Mouse (Mus musculus): ENCODE measurements around the gene Faim. TPM values are rescaled to one million over a fixed set of nuclear protein-coding genes. Genes with fewer than 3 reads are reported as not detected.

The Faim gene
- polyA plus RNA-seq, 1 experiment from 2014 or later: 110 TPM

GRCm38 (mm10) chr9:99021751-99022150, 35.6 kb downstream of the Faim start:
- 89% methylated on average over 4 of the region's 4 CpGs for WGBS
- Histone ChIP-seq H3K4me3 (no peak overlapping the region), H3K27ac (no peak overlapping the region), H3K9me3 (no peaks in the 10 kb centered on the region), H3K4me1 (no peaks in the 10 kb centered on the region), H3K27me3 (replicated peaks) (no peaks in the 10 kb centered on the region), H3K36me3 (replicated peaks) (no peaks in the 10 kb centered on the region), H3K9ac (no peak overlapping the region), H3K4me2 (no peak overlapping the region)
- no peak for ATAC-seq (replicated peaks)

DNA sequence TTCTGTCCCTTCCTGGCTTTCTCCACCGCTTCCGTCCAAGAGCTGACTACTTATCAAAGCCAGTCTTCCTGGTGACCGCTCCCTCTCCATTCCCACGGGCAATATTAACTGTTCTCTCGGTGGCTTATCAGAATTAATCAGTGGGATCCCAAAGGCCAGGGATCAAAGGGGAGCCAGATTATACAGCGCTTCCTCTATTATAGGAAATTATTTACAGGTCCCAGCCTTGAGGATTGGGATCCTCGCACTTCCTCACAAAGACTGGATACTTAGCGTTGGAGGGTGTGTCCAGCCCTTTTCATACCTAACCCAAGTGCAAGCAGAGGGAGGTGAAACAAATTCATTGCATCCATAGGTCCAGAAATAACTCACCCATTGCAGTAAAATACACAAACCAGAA, 45.9 kb downstream of the Faim start:
- no peak overlapping the region for H3K9ac ChIP-seq
- 71% methylated on average over 8 of the region's 8 CpGs for WGBS
- no peak overlapping the region for H3K27ac ChIP-seq
- H3K4me3 ChIP-seq: no peak overlapping the region
- H3K27me3 ChIP-seq (replicated peaks): no peaks in the 10 kb centered on the region
- no peak for ATAC-seq (replicated peaks)
- H3K4me2 ChIP-seq: no peak overlapping the region
- no peaks in the 10 kb centered on the region for H3K4me1 ChIP-seq
- no peaks in the 10 kb centered on the region for H3K36me3 ChIP-seq (replicated peaks)
- H3K9me3 ChIP-seq: no peaks in the 10 kb centered on the region

GRCm38 (mm10) chr9:99034111-99034510, 47.9 kb downstream of the Faim start:
- H3K4me2 ChIP-seq: no peak overlapping the region
- no peaks in the 10 kb centered on the region for H3K4me1 ChIP-seq
- H3K27ac ChIP-seq: no peak overlapping the region
- 0 out of 2 replicates have a peak, but pooled peaks cover 4% of the 10 kb centered on the region for H3K36me3 ChIP-seq (replicated peaks)
- no peaks in the 10 kb centered on the region for H3K27me3 ChIP-seq (replicated peaks)
- no peak overlapping the region for H3K9ac ChIP-seq
- no peaks in the 10 kb centered on the region for H3K9me3 ChIP-seq
- 77% methylated on average over 8 of the region's 8 CpGs for WGBS
- ATAC-seq (replicated peaks): no peak
- no peak overlapping the region for H3K4me3 ChIP-seq

DNA sequence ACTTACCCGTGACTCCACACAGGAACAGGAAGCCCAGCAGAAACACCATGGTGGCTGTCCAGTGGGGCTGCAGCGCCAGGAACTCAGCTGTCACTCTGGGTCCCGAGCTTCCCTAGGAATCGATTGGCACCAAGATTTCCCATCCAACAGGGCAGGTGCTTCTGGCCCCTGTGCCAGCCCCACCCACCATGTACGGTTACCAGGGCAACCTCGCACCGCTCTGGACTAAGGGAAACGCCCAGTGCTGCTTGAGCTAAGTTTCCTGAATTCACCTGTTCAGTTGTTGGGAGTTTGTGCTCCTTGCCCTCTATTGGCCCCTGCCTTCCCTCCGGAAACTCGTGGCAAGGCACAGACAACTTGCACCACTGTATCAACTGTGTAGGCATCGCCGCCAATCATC, 49.4 kb downstream of the Faim start, which contains the start of gene Gm1123:
Gm1123 (minus strand) TSS at position 141 of the 400 bp plus-strand sequence.
- 89% methylated on average over 12 of the region's 12 CpGs for WGBS
- Histone ChIP-seq H3K4me2 (no peak within 1 kb of the TSS), H3K4me1 (no peaks in the 10 kb centered on the region), H3K4me3 (no peak within 1 kb of the TSS), H3K27ac (no peak within 1 kb of the TSS), H3K36me3 (replicated peaks) (peaks cover 10% of the 10 kb centered on the region; the same call in 1 of the 2 replicates), H3K9me3 (no peaks in the 10 kb centered on the region), H3K27me3 (replicated peaks) (no peaks in the 10 kb centered on the region), H3K9ac (no peak within 1 kb of the TSS)
- no peak for ATAC-seq (replicated peaks)

GRCm38 (mm10) chr9:99041994-99042393, 55.8 kb downstream of the Faim start:
- H3K4me1 ChIP-seq: no peaks in the 10 kb centered on the region
- H3K9ac ChIP-seq: no peak overlapping the region
- no peaks in the 10 kb centered on the region for H3K9me3 ChIP-seq
- H3K36me3 ChIP-seq (replicated peaks): peaks cover 14% of the 10 kb centered on the region; the same call in 1 of the 2 replicates
- no peak for ATAC-seq (replicated peaks)
- H3K27ac ChIP-seq: no peak overlapping the region
- no peak overlapping the region for H3K4me3 ChIP-seq
- no peaks in the 10 kb centered on the region for H3K27me3 ChIP-seq (replicated peaks)
- 82% methylated on average over 9 of the region's 9 CpGs for WGBS
- H3K4me2 ChIP-seq: no peak overlapping the region

DNA sequence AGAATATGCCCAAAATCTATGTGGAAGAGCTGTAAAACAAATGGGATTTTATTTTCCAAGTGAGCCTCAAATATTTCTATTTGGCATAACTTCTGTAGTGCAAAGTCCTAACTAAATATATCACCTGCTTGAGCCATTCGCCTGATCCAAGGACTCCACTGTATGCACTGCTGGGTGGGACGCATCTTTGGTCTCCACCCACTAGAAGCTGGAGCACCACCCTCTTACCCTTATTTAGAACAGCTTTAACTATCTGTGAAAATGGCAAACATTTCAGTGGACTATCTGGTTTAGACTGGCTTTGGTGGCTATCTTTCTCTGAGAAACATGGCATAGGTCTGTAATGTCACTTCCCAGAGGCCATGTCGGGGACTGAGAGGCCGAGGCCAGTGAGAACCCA, 56.5 kb downstream of the Faim start:
- H3K4me1 ChIP-seq: no peaks in the 10 kb centered on the region
- no peak overlapping the region for H3K4me2 ChIP-seq
- no peak for ATAC-seq (replicated peaks)
- H3K9ac ChIP-seq: no peak overlapping the region
- H3K9me3 ChIP-seq: no peaks in the 10 kb centered on the region
- WGBS: 94% methylated on average over 4 of the region's 4 CpGs
- no peaks in the 10 kb centered on the region for H3K27me3 ChIP-seq (replicated peaks)
- no peak overlapping the region for H3K27ac ChIP-seq
- no peak overlapping the region for H3K4me3 ChIP-seq
- H3K36me3 ChIP-seq (replicated peaks): peaks cover 14% of the 10 kb centered on the region; the same call in 1 of the 2 replicates

DNA sequence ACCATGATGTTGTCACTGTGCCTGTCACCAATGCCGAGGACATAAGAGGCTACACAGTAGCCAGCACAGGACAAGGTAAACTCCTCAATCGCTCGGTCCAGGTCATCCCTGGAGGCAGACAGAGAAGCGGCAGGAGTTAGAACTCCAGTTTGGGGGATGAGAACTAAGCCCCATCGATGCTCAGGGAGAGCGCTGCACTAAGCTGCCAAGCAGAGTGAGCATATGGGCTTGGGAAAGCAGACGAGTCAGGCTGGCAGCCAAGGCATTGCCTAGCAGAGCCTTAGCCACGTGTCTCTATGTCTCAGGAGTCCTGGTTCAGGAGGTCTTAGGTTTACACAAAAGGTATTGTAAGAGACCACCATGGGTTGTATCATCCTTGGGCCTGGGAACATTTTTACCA, 58.6 kb downstream of the Faim start:
- ATAC-seq (replicated peaks): no peak

GRCm38 (mm10) chr9:99048724-99049250, 62.6 kb downstream of the Faim start:
- Histone ChIP-seq H3K4me2 (no peak overlapping the region), H3K4me3 (no peak overlapping the region), H3K9ac (no peak overlapping the region), H3K4me1 (no peaks in the 10 kb centered on the region), H3K9me3 (no peaks in the 10 kb centered on the region), H3K27me3 (replicated peaks) (no peaks in the 10 kb centered on the region), H3K36me3 (replicated peaks) (0 out of 2 replicates have a peak, but pooled peaks cover 2% of the 10 kb centered on the region), H3K27ac (no peak overlapping the region)
- 78% methylated on average over 1 of the region's 1 CpGs for WGBS
- no peak for ATAC-seq (replicated peaks)

More for the DNA sequence above, 58.6 kb downstream of the Faim start:
- WGBS: 86% methylated on average over 8 of the region's 8 CpGs
- H3K27ac ChIP-seq: no peak overlapping the region
- no peaks in the 10 kb centered on the region for H3K9me3 ChIP-seq
- H3K4me3 ChIP-seq: no peak overlapping the region
- H3K4me2 ChIP-seq: no peak overlapping the region
- H3K4me1 ChIP-seq: no peaks in the 10 kb centered on the region
- H3K9ac ChIP-seq: no peak overlapping the region
- H3K36me3 ChIP-seq (replicated peaks): 0 out of 2 replicates have a peak, but pooled peaks cover 9% of the 10 kb centered on the region
- no peaks in the 10 kb centered on the region for H3K27me3 ChIP-seq (replicated peaks)

GRCm38 (mm10) chr9:99049760-99050159, 63.6 kb downstream of the Faim start:
- Histone ChIP-seq H3K27me3 (replicated peaks) (no peaks in the 10 kb centered on the region), H3K9ac (no peak overlapping the region), H3K27ac (no peak overlapping the region), H3K36me3 (replicated peaks) (0 out of 2 replicates have a peak, but pooled peaks cover 5% of the 10 kb centered on the region), H3K4me1 (no peaks in the 10 kb centered on the region), H3K4me3 (no peak overlapping the region), H3K9me3 (no peaks in the 10 kb centered on the region), H3K4me2 (no peak overlapping the region)
- 81% methylated on average over 6 of the region's 6 CpGs for WGBS
- no peak for ATAC-seq (replicated peaks)

Other genes with a start within 250 kb of the Faim start
- 0.33 TPM in 1 of 2 replicates, not detected in the other for gene Prr23a1, start 143.9 kb upstream of the Faim start, polyA plus RNA-seq (2015; fragmentation: Nextera tagmentation; extraction: Ambion mirVana)
- gene Prr23a2, start 129.9 kb upstream of the Faim start, polyA plus RNA-seq (2015; fragmentation: Nextera tagmentation; extraction: Ambion mirVana): not detected in 2 replicates
- gene Prr23a3, start 121.6 kb upstream of the Faim start, polyA plus RNA-seq (2015; fragmentation: Nextera tagmentation; extraction: Ambion mirVana): 0.15 TPM in 1 of 2 replicates, not detected in the other
- gene 7420426K07Rik, start 83.3 kb upstream of the Faim start, polyA plus RNA-seq (2015; fragmentation: Nextera tagmentation; extraction: Ambion mirVana): not detected in 2 replicates
- gene Foxl2, start 31.1 kb upstream of the Faim start, polyA plus RNA-seq (2015; fragmentation: Nextera tagmentation; extraction: Ambion mirVana): 0.61 and 0.75 TPM in 2 replicates
- 0.11 and 0.18 TPM in 2 replicates for gene Gm1123, start 49.3 kb downstream of the Faim start, polyA plus RNA-seq (2015; fragmentation: Nextera tagmentation; extraction: Ambion mirVana)
- 2.3 and 4.4 TPM in 2 replicates for gene Pik3cb, start 154.2 kb downstream of the Faim start, polyA plus RNA-seq (2015; fragmentation: Nextera tagmentation; extraction: Ambion mirVana)